Mouse (Mus musculus) midbrain, embryonic 12.5 days (tissue): ENCODE data around the gene Spata32. TPM values are rescaled to one million over a fixed set of nuclear protein-coding genes. Genes with fewer than 3 reads are reported as not detected.

Source experiments
- ATAC-seq: fragments of 200-750 bp; cut with Nextera tagmentation; 2 replicates; pipeline ENCODE4 v1.8.0; 2017; ENCODE audit warnings: low read depth, moderate TSS enrichment, moderate library complexity; ENCODE audit not compliant: low FRiP score
- H3K27ac ChIP-seq: fragments of 300-500 bp; sonication (generic); replicated peaks from 2 replicates; pipeline ENCODE4 v1.5.1; 2016; ENCODE audit warnings: mild to moderate bottlenecking
- H3K27me3 ChIP-seq: fragments of 300-500 bp; sonication (generic); 2 replicates; pipeline ENCODE4 v1.6.1; 2016; ENCODE audit warnings: mild to moderate bottlenecking
- H3K36me3 ChIP-seq: fragments of 300-500 bp; sonication (generic); 2 replicates; pipeline ENCODE4 v1.6.1; 2016
- H3K4me1 ChIP-seq: fragments of 300-500 bp; sonication (generic); 2 replicates; pipeline ENCODE4 v1.6.1; 2016
- H3K4me2 ChIP-seq: fragments of 300-500 bp; sonication (generic); replicated peaks from 2 replicates; pipeline ENCODE4 v1.6.1; 2016; ENCODE audit warnings: mild to moderate bottlenecking, moderate library complexity
- H3K4me3 ChIP-seq: fragments of 300-500 bp; sonication (generic); 2 replicates; pipeline ENCODE4 v1.5.1; 2016; ENCODE audit warnings: mild to moderate bottlenecking
- H3K9ac ChIP-seq: fragments of 300-500 bp; sonication (generic); replicated peaks from 2 replicates; pipeline ENCODE4 v1.6.1; 2016; ENCODE audit warnings: mild to moderate bottlenecking, moderate library complexity
- H3K9me3 ChIP-seq: fragments of 300-500 bp; sonication (generic); 2 replicates; pipeline ENCODE4 v1.6.1; 2016; ENCODE audit warnings: mild to moderate bottlenecking
- WGBS: fragments of 180-500 bp; shearing (Covaris S2); methylation state at CpG from one replicate; pipeline ENCODE4 v1.1.7; 2016; 5-methylcytosine and 5-hydroxymethylcytosine counted together
- polyA plus RNA-seq: library from polyadenylated mRNA; unstranded; fragments of >200 nt; fragmentation: Nextera tagmentation; extraction: Ambion mirVana; gene quantifications from 2 replicates; pipeline ENCODE4 v1.2.1, GENCODE M21; 2016

Spata32 gene
- polyA plus RNA-seq, 1 experiment from 2014 or later, result not detected

- ATAC-seq, result no peak
- Histone ChIP-seq H3K9ac (no peak overlapping the region), H3K4me1 (peaks cover 7% of the 10 kb centered on the region), H3K27me3 (peaks cover 26% of the 10 kb centered on the region), H3K4me2 (no peak overlapping the region), H3K27ac (no peak overlapping the region), H3K9me3 (no peaks in the 10 kb centered on the region), H3K36me3 (peaks cover 49% of the 10 kb centered on the region), H3K4me3 (no peak overlapping the region)
- WGBS, result 87% methylated on average over 4 of the region's 4 CpGs
Measured at GRCm38 (mm10) chr11:103219995-103220394, 1.8 kb upstream of the Spata32 start.

- WGBS, result 89% methylated on average over 5 of the region's 5 CpGs
- Histone ChIP-seq H3K4me1 (peaks cover 7% of the 10 kb centered on the region), H3K9ac (no peak overlapping the region), H3K27ac (no peak overlapping the region), H3K36me3 (peaks cover 42% of the 10 kb centered on the region), H3K9me3 (no peaks in the 10 kb centered on the region), H3K4me2 (no peak overlapping the region), H3K27me3 (peaks cover 26% of the 10 kb centered on the region), H3K4me3 (no peak overlapping the region)
- no peak for ATAC-seq
Measured at GRCm38 (mm10) chr11:103219259-103219658, 1.0 kb upstream of the Spata32 start.

- Histone ChIP-seq H3K27me3 (peaks cover 26% of the 10 kb centered on the region), H3K9ac (peak overlapping the region; percentile 49), H3K4me3 (peak overlapping the region; percentile 54), H3K9me3 (0 out of 2 replicates have a peak, but pooled peaks cover 4% of the 10 kb centered on the region), H3K36me3 (peaks cover 34% of the 10 kb centered on the region), H3K4me1 (peaks cover 7% of the 10 kb centered on the region), H3K27ac (peak overlapping the region; percentile 70; the same call in 1 of the 2 replicates), H3K4me2 (peak overlapping the region; percentile 96)
- WGBS, result 22% methylated on average over 6 of the region's 6 CpGs
- ATAC-seq, result peak; percentile 58; the same call in 1 of the 2 replicates
Measured at GRCm38 (mm10) chr11:103218517-103218901, 277 bp upstream of the Spata32 start.

- H3K4me1 ChIP-seq, result peaks cover 7% of the 10 kb centered on the region
- H3K4me2 ChIP-seq, result no peak overlapping the region
- H3K9ac ChIP-seq, result no peak overlapping the region
- H3K9me3 ChIP-seq, result 0 out of 2 replicates have a peak, but pooled peaks cover 4% of the 10 kb centered on the region
- ATAC-seq, result no peak
- peaks cover 13% of the 10 kb centered on the region for H3K36me3 ChIP-seq
- no peak overlapping the region for H3K27ac ChIP-seq
- H3K27me3 ChIP-seq, result peaks cover 26% of the 10 kb centered on the region
- 77% methylated on average over 1 of the region's 1 CpGs for WGBS
- no peak overlapping the region for H3K4me3 ChIP-seq
Measured at GRCm38 (mm10) chr11:103215355-103215754, 2.9 kb downstream of the Spata32 start.

- ATAC-seq, result no peak
- Histone ChIP-seq H3K4me1 (peaks cover 7% of the 10 kb centered on the region), H3K4me2 (no peak overlapping the region), H3K4me3 (no peak overlapping the region), H3K9ac (no peak overlapping the region), H3K27ac (no peak overlapping the region), H3K27me3 (peaks cover 24% of the 10 kb centered on the region; the same call in 1 of the 2 replicates), H3K36me3 (no peaks in the 10 kb centered on the region), H3K9me3 (0 out of 2 replicates have a peak, but pooled peaks cover 4% of the 10 kb centered on the region)
- 86% methylated on average over 5 of the region's 5 CpGs for WGBS
Measured at GRCm38 (mm10) chr11:103213712-103214111, 4.5 kb downstream of the Spata32 start.

- H3K27ac ChIP-seq, result no peak overlapping the region
- no peak overlapping the region for H3K4me3 ChIP-seq
- 0 out of 2 replicates have a peak, but pooled peaks cover 7% of the 10 kb centered on the region for H3K27me3 ChIP-seq
- no peak overlapping the region for H3K9ac ChIP-seq
- ATAC-seq, result no peak
- H3K4me2 ChIP-seq, result no peak overlapping the region
- WGBS, result 74% methylated on average over 8 of the region's 8 CpGs
- H3K9me3 ChIP-seq, result 0 out of 2 replicates have a peak, but pooled peaks cover 4% of the 10 kb centered on the region
- no peaks in the 10 kb centered on the region for H3K4me1 ChIP-seq
- H3K36me3 ChIP-seq, result no peaks in the 10 kb centered on the region
Measured at GRCm38 (mm10) chr11:103210291-103210690, 7.9 kb downstream of the Spata32 start.

- 81% methylated on average over 3 of the region's 3 CpGs for WGBS
- ATAC-seq, result no peak
- H3K36me3 ChIP-seq, result no peaks in the 10 kb centered on the region
Measured at GRCm38 (mm10) chr11:103208458-103208857, 9.8 kb downstream of the Spata32 start, which contains the start of gene 1700023F06Rik. 1700023F06Rik (minus strand) TSS chr11:103208558.

GRCm38 (mm10) chr11:103206203-103206602 lies 12.0 kb downstream of the Spata32 start:
- H3K36me3 ChIP-seq, result no peaks in the 10 kb centered on the region
- 93% methylated on average over 6 of the region's 6 CpGs for WGBS
- peaks cover 17% of the 10 kb centered on the region for H3K27me3 ChIP-seq
- H3K4me1 ChIP-seq, result peaks cover 7% of the 10 kb centered on the region; the same call in 1 of the 2 replicates
- no peaks in the 10 kb centered on the region for H3K9me3 ChIP-seq
- H3K9ac ChIP-seq, result no peak overlapping the region
- no peak for ATAC-seq
- H3K4me2 ChIP-seq, result no peak overlapping the region
- H3K4me3 ChIP-seq, result no peak overlapping the region
- H3K27ac ChIP-seq, result no peak overlapping the region

More at GRCm38 (mm10) chr11:103208458-103208857, 9.8 kb downstream of the Spata32 start, which contains the start of gene 1700023F06Rik:
- Histone ChIP-seq H3K4me1 (no peaks in the 10 kb centered on the region), H3K4me3 (no peak within 1 kb of the TSS), H3K4me2 (no peak within 1 kb of the TSS), H3K27ac (no peak within 1 kb of the TSS), H3K9me3 (no peaks in the 10 kb centered on the region), H3K27me3 (0 out of 2 replicates have a peak, but pooled peaks cover 7% of the 10 kb centered on the region), H3K9ac (no peak within 1 kb of the TSS)

- H3K9me3 ChIP-seq, result no peaks in the 10 kb centered on the region
- no peaks in the 10 kb centered on the region for H3K36me3 ChIP-seq
- H3K27ac ChIP-seq, result no peak overlapping the region
- H3K9ac ChIP-seq, result no peak overlapping the region
- peaks cover 48% of the 10 kb centered on the region for H3K27me3 ChIP-seq
- no peak for ATAC-seq
- no peak overlapping the region for H3K4me2 ChIP-seq
- H3K4me1 ChIP-seq, result peaks cover 22% of the 10 kb centered on the region
- H3K4me3 ChIP-seq, result no peak overlapping the region
Measured at GRCm38 (mm10) chr11:103202376-103202775, 15.9 kb downstream of the Spata32 start.

- Histone ChIP-seq H3K4me3 (no peak overlapping the region), H3K9me3 (no peaks in the 10 kb centered on the region), H3K27ac (no peak overlapping the region), H3K4me2 (no peak overlapping the region), H3K4me1 (peaks cover 22% of the 10 kb centered on the region), H3K36me3 (no peaks in the 10 kb centered on the region), H3K9ac (no peak overlapping the region), H3K27me3 (peaks cover 56% of the 10 kb centered on the region)
- ATAC-seq, result no peak
- 25% methylated on average over 6 of the region's 6 CpGs for WGBS
Measured at GRCm38 (mm10) chr11:103201664-103202063, 16.6 kb downstream of the Spata32 start.

- Histone ChIP-seq H3K4me2 (peak overlapping the region; percentile 67), H3K9me3 (no peaks in the 10 kb centered on the region), H3K4me3 (peak overlapping the region; percentile 45), H3K4me1 (peaks cover 22% of the 10 kb centered on the region), H3K9ac (peak overlapping the region; percentile 51), H3K27ac (no peak overlapping the region), H3K27me3 (peaks cover 81% of the 10 kb centered on the region), H3K36me3 (no peaks in the 10 kb centered on the region)
- ATAC-seq, result no peak
- 2% methylated on average over 59 of the region's 59 CpGs for WGBS
Measured at GRCm38 (mm10) chr11:103198911-103199803, 19.1 kb downstream of the Spata32 start.

GRCm38 (mm10) chr11:103198339-103198738 lies 19.9 kb downstream of the Spata32 start:
- WGBS, result 3% methylated on average over 16 of the region's 16 CpGs
- Histone ChIP-seq H3K4me3 (0 out of 2 replicates have a peak overlapping the region, but pooled peaks have one; percentile 45), H3K27me3 (peaks cover 89% of the 10 kb centered on the region), H3K36me3 (no peaks in the 10 kb centered on the region), H3K9ac (no peak overlapping the region), H3K27ac (no peak overlapping the region), H3K4me2 (peak overlapping the region; percentile 67), H3K9me3 (no peaks in the 10 kb centered on the region), H3K4me1 (peaks cover 22% of the 10 kb centered on the region)
- ATAC-seq, result no peak
